Mouse (Mus musculus): ENCODE results near the gene E130114P18Rik. TPM values are rescaled to one million over a fixed set of nuclear protein-coding genes. Genes with fewer than 3 reads are reported as not detected.

The E130114P18Rik gene
- not detected in 2 replicates for total RNA-seq (2015)
- total RNA-seq (2017), result not detected in 2 replicates

- peak; percentile 43 for ATAC-seq (ENCODE audit: poor library complexity, severe bottlenecking)
Observed at GRCm38 (mm10) chr4:97777706-97778176, at the start of gene E130114P18Rik. Gene E130114P18Rik (minus strand): TSS chr4:97778078.

GRCm38 (mm10) chr4:97827115-97827514 is 49.2 kb upstream of the E130114P18Rik start:
- ATAC-seq (ENCODE audit: poor library complexity, severe bottlenecking), result no peak

- ATAC-seq (ENCODE audit: poor library complexity, severe bottlenecking), result no peak
Observed at GRCm38 (mm10) chr4:97825841-97826240, 48.0 kb upstream of the E130114P18Rik start.

GRCm38 (mm10) chr4:97825432-97825831 is 47.6 kb upstream of the E130114P18Rik start:
- ATAC-seq (ENCODE audit: poor library complexity, severe bottlenecking), result no peak

GRCm38 (mm10) chr4:97824451-97824850 is 46.6 kb upstream of the E130114P18Rik start:
- no peak for ATAC-seq (ENCODE audit: poor library complexity, severe bottlenecking)

GRCm38 (mm10) chr4:97823512-97823911 is 45.6 kb upstream of the E130114P18Rik start:
- ATAC-seq (ENCODE audit: poor library complexity, severe bottlenecking), result no peak

- ATAC-seq (ENCODE audit: poor library complexity, severe bottlenecking), result no peak
Observed at GRCm38 (mm10) chr4:97821556-97822251, 43.8 kb upstream of the E130114P18Rik start.

GRCm38 (mm10) chr4:97820474-97821259 is 42.8 kb upstream of the E130114P18Rik start:
- no peak for ATAC-seq (ENCODE audit: poor library complexity, severe bottlenecking)

- ATAC-seq (ENCODE audit: poor library complexity, severe bottlenecking), result no peak
Observed at GRCm38 (mm10) chr4:97819101-97819500, 41.2 kb upstream of the E130114P18Rik start.

- no peak for ATAC-seq (ENCODE audit: poor library complexity, severe bottlenecking)
Observed at GRCm38 (mm10) chr4:97818498-97818897, 40.6 kb upstream of the E130114P18Rik start.

GRCm38 (mm10) chr4:97817741-97818140 is 39.9 kb upstream of the E130114P18Rik start:
- ATAC-seq (ENCODE audit: poor library complexity, severe bottlenecking), result no peak

GRCm38 (mm10) chr4:97816753-97817152 is 38.9 kb upstream of the E130114P18Rik start:
- no peak for ATAC-seq (ENCODE audit: poor library complexity, severe bottlenecking)

GRCm38 (mm10) chr4:97816001-97816400 is 38.1 kb upstream of the E130114P18Rik start:
- ATAC-seq (ENCODE audit: poor library complexity, severe bottlenecking), result no peak

GRCm38 (mm10) chr4:97814515-97814914 is 36.6 kb upstream of the E130114P18Rik start:
- ATAC-seq (ENCODE audit: poor library complexity, severe bottlenecking), result peak; percentile 90

GRCm38 (mm10) chr4:97813996-97814395 is 36.1 kb upstream of the E130114P18Rik start:
- ATAC-seq (ENCODE audit: poor library complexity, severe bottlenecking), result no peak; the same call in 1 of the 2 replicates

GRCm38 (mm10) chr4:97813035-97813434 is 35.2 kb upstream of the E130114P18Rik start:
- ATAC-seq (ENCODE audit: poor library complexity, severe bottlenecking), result no peak

- no peak for ATAC-seq (ENCODE audit: poor library complexity, severe bottlenecking)
Observed at GRCm38 (mm10) chr4:97810348-97810939, 32.6 kb upstream of the E130114P18Rik start.

GRCm38 (mm10) chr4:97809582-97810295 is 31.9 kb upstream of the E130114P18Rik start:
- no peak for ATAC-seq (ENCODE audit: poor library complexity, severe bottlenecking)

GRCm38 (mm10) chr4:97808885-97809284 is 31.0 kb upstream of the E130114P18Rik start:
- ATAC-seq (ENCODE audit: poor library complexity, severe bottlenecking), result peak; percentile 61

- no peak for ATAC-seq (ENCODE audit: poor library complexity, severe bottlenecking)
Observed at GRCm38 (mm10) chr4:97806924-97807323, 29.0 kb upstream of the E130114P18Rik start.
